Mouse (Mus musculus) gastrocnemius, postnatal 36 days (tissue): ENCODE measurements at regions not wholly inside any gene's neighbourhood (a gene's known extent, or its start where the extent isn't known, plus 50 kb on each side); places are given as distances from the start of the nearest gene placed in this dataset.

Experiments
- DNase-seq, 2 experiments: peaks; one replicate each; pipeline ENCODE4 v3.0.0; 2022
- intact Hi-C: fragments of 180-260 bp; cut with DNase I; formaldehyde crosslinking; loops from one replicate; pipeline ENCODE4 v1.15.1; 2025

DNA sequence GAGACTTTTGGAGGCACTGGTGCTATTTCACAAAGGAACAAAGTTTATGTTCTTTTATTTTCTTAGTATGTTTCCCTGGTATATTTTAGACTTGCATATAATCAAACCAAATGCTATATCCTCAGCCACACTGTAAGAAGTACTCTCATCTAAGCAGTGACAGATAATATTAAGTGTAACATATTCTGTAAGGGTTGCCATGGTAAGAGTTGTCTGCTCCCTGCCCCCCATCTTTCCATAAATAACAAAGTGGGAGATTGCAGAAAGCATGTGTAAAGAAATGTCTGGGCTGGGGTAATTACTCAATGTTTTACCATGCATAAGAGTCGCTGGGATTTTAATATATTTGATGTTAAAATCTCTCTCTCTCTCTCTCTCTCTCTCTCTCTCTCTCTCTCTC is 473.5 kb upstream of the Lcorl start:
- intact Hi-C loops = no loop called here
- no peak for DNase-seq
